Comparison of ENCODE assay signal across 19 mouse cellular contexts in genomic region chr11:4379857-4380256, GRCm38 (mm10).
"Had no signal": no experiment of that assay in that cellular context is flagged by ENCODE, and none has a peak within 500 bp of the region (broad histone marks: within the 10 kb centered on the region; RNA-seq: fewer than 3 reads in every experiment).

No protein-coding gene starts in this region.

- H3K4me3 ChIP-seq: layer of hippocampus, adult 2 months; left cerebral cortex, adult 2 months; liver, embryonic 13.5 days; midbrain, embryonic 12.5 days; midbrain, embryonic 15.5 days; neural tube, embryonic 13.5 days; stomach, embryonic 15.5 days had no signal

- DNase-seq: kidney, adult 18-20 months; kidney, adult 9 months; kidney, postnatal 25 days; layer of hippocampus, postnatal 36 days; liver, embryonic 13.5 days; lung, adult 2 months; lung, postnatal 14 days; lung, postnatal 4 days; right cerebral cortex, adult 18-20 months; right cerebral cortex, postnatal 14 days; right cerebral cortex, postnatal 4 days; thymus, adult 18-20 months; thymus, postnatal 36 days had no signal

- H3K36me3 ChIP-seq: liver, embryonic 13.5 days; midbrain, embryonic 12.5 days; midbrain, embryonic 15.5 days; neural tube, embryonic 13.5 days; stomach, embryonic 15.5 days had no signal

- H3K27ac ChIP-seq: layer of hippocampus, adult 2 months; left cerebral cortex, adult 2 months; liver, embryonic 13.5 days; midbrain, embryonic 12.5 days; midbrain, embryonic 15.5 days; neural tube, embryonic 13.5 days; stomach, embryonic 15.5 days had no signal

- H3K27me3 ChIP-seq: liver, embryonic 13.5 days; midbrain, embryonic 12.5 days; midbrain, embryonic 15.5 days; neural tube, embryonic 13.5 days; stomach, embryonic 15.5 days had no signal

- H3K9me3 ChIP-seq: liver, embryonic 13.5 days; midbrain, embryonic 12.5 days; midbrain, embryonic 15.5 days; neural tube, embryonic 13.5 days; stomach, embryonic 15.5 days had no signal

- ATAC-seq: midbrain, embryonic 15.5 days had no signal

- H3K4me2 ChIP-seq: liver, embryonic 13.5 days; midbrain, embryonic 12.5 days; midbrain, embryonic 15.5 days; neural tube, embryonic 13.5 days; stomach, embryonic 15.5 days had no signal

- H3K4me1 ChIP-seq: liver, embryonic 13.5 days; midbrain, embryonic 12.5 days; midbrain, embryonic 15.5 days; neural tube, embryonic 13.5 days; stomach, embryonic 15.5 days had no signal

- H3K9ac ChIP-seq: liver, embryonic 13.5 days; midbrain, embryonic 12.5 days; midbrain, embryonic 15.5 days; neural tube, embryonic 13.5 days; stomach, embryonic 15.5 days had no signal
